Mouse (Mus musculus): ENCODE measurements around the gene Aldh8a1.

DNA sequence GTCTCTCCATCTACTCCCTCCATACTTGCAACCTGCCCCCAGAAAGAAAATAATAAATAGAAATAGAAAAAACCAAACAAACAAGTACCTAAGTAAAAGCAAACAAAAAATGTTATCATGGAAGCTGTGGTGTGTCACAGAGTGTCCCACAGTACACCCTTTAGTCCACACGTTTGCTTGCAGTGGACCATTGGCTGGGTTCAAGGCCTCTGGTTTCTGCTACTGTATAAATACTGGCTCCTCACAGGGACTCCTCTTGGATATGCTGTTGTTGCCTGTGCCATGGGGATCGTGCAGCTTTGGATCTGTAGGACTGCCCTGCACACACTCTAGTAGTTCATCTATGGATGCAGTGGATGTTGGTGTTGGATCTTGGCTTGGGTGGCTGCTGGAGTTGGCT is 27.1 kb upstream of the Aldh8a1 start:
- TF ChIP-seq CTCF (IDR thresholded peaks at IDR 0.05; ENCODE audit: low read depth, low read length) (no peak), POLR2AphosphoS5 (IDR thresholded peaks at IDR 0.05; ENCODE audit: insufficient replicate concordance, low read depth, low read length) (no peak), TAL1 (conservative IDR thresholded peaks at IDR 0.05; ENCODE audit: low read depth, low read length) (no peak), GATA2 (IDR thresholded peaks at IDR 0.05; ENCODE audit: borderline replicate concordance, low read depth, low read length) (no peak)
